In genomic region chr17:10209154-10209777, GRCm38 (mm10) we compare ENCODE assay signal across 18 mouse cellular contexts.
DNase-seq lines count a peak whose midpoint lies in the region; ATAC-seq and TF ChIP-seq lines count a peak whose summit lies in the region.
"Had no signal": no experiment of that assay in that cellular context is flagged by ENCODE, and none has a peak within 500 bp of the region (broad histone marks: within the 10 kb centered on the region; RNA-seq: fewer than 3 reads in every experiment).

No protein-coding gene starts in this region.

- 9% methylated on average over 12 of the region's 12 CpGs for WGBS in neural tube, embryonic 13.5 days

- TF ChIP-seq CTCF in layer of hippocampus, adult 2 months (conservative IDR thresholded peaks at IDR 0.05): no peak

- no peaks in the 10 kb centered on the region for H3K9me3 ChIP-seq in neural tube, embryonic 13.5 days
- H3K9me3 ChIP-seq: kidney, embryonic 15.5 days; stomach, embryonic 15.5 days had no signal

- H3K36me3 ChIP-seq in neural tube, embryonic 13.5 days: peaks cover 17% of the 10 kb centered on the region

- no peak overlapping the region for H3K4me3 ChIP-seq in layer of hippocampus, adult 2 months
- no peak overlapping the region for H3K4me3 ChIP-seq in neural tube, embryonic 13.5 days
- H3K4me3 ChIP-seq: kidney, embryonic 15.5 days; stomach, embryonic 15.5 days had no signal

- no peak overlapping the region for H3K9ac ChIP-seq in neural tube, embryonic 13.5 days
- H3K9ac ChIP-seq: kidney, embryonic 15.5 days; liver, embryonic 14.5 days; stomach, embryonic 15.5 days had no signal

- no peaks in the 10 kb centered on the region for H3K27me3 ChIP-seq in neural tube, embryonic 13.5 days
- H3K27me3 ChIP-seq: kidney, embryonic 15.5 days; stomach, embryonic 15.5 days had no signal

- H3K27ac ChIP-seq in layer of hippocampus, adult 2 months: peak overlapping the region; percentile 43; the same call in 1 of the 2 replicates
- H3K27ac ChIP-seq in neural tube, embryonic 13.5 days (replicated peaks): 0 out of 2 replicates have a peak overlapping the region, but pooled peaks have one; percentile 28
- H3K27ac ChIP-seq: kidney, embryonic 15.5 days; liver, embryonic 14.5 days; stomach, embryonic 15.5 days had no signal

- no peak for DNase-seq in layer of hippocampus, adult 2 months (ENCODE audit: low spot score in 2 of 2)
- no peak for DNase-seq in layer of hippocampus, postnatal 10 days (ENCODE audit: low spot score in 2 of 2)
- peak; percentile 61 for DNase-seq in ZHBTc4 (ENCODE audit: low read depth, low spot score)
- DNase-seq in embryo, embryonic 9.5 days (ENCODE audit: extremely low spot score): peak; percentile 81
- no peak for DNase-seq in cerebellum, adult 8-10 months
- no peak for DNase-seq in right cerebral cortex, postnatal 14 days
- DNase-seq: cerebellum, postnatal 10 days; gastrocnemius, postnatal 25 days; heart, postnatal 4 days; lung, postnatal 14 days; thymus, postnatal 14 days had no signal

- no peak overlapping the region for H3K4me2 ChIP-seq in neural tube, embryonic 13.5 days
- H3K4me2 ChIP-seq: heart, embryonic 11.5 days; kidney, embryonic 15.5 days; stomach, embryonic 15.5 days had no signal

- peaks cover 8% of the 10 kb centered on the region; the same call in 1 of the 2 replicates for H3K4me1 ChIP-seq in neural tube, embryonic 13.5 days (replicated peaks)
- H3K4me1 ChIP-seq: kidney, embryonic 15.5 days; stomach, embryonic 15.5 days had no signal

- ATAC-seq in neural tube, embryonic 13.5 days (ENCODE audit: low read depth): 0 out of 2 replicates have a peak, but pooled peaks have one; percentile 50
- no peak for ATAC-seq in megakaryocyte, adult 5-6 weeks (ENCODE audit: poor library complexity, severe bottlenecking)
- ATAC-seq: CD4-positive, CD25-positive, alpha-beta regulatory T cell, adult 4 months had no signal

Comparison
In these comparisons a context has a peak if more than half of its experiments do, and no peak if none do; other contexts are left out.
1. DNase-seq: peak in ZHBTc4 (single experiment) and embryo, embryonic 9.5 days (single experiment); none in layer of hippocampus, adult 2 months (0 of 2), layer of hippocampus, postnatal 10 days (0 of 2), cerebellum, adult 8-10 months (single experiment) and right cerebral cortex, postnatal 14 days (single experiment).